Mouse (Mus musculus) megakaryocyte, embryonic 14.5 days (primary cell): ENCODE data around the gene Gpc5.

Source experiments
- FLI1 ChIP-seq: IDR thresholded peaks from 2 replicates; pipeline ENCODE4 v1.6.1; 2012; ENCODE audit warnings: low read length, inconsistent platforms, mixed read lengths
- GATA1 ChIP-seq: IDR thresholded peaks from 3 replicates; pipeline ENCODE4 v1.6.1; 2012; ENCODE audit warnings: mixed read lengths, low read length, inconsistent platforms, borderline replicate concordance

DNA sequence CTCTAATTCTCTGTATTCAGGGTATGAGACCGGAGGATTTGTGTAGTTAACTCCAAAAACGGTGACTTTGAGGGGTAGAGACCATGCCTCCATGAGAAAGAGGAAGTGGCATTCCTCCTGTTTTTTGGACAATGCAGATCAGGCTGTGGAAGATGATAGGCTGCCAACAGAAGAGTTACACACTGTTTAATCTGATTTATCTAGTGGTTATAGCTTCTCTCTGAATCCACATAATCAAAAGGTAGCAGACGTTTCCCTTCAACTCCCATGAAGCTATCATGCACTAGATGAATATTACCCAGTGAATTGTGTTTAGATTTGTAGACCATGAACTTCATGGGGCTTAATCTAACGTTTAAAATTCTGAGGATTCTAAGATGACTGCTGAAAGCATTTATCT, 522.1 kb downstream of the Gpc5 start:
- TF ChIP-seq GATA1, result no peak
- TF ChIP-seq FLI1, result no peak
